Mouse (Mus musculus) heart, adult 2 months (tissue): Measurements from ENCODE around the gene Zbtb32.

Source experiments
- CTCF ChIP-seq: fragments of 200-600 bp; IDR thresholded peaks from 2 replicates; pipeline ENCODE4 v1.8.1; 2022; ENCODE audit warnings: antibody characterized with exemption, mild to moderate bottlenecking, moderate library complexity
- EP300 ChIP-seq: fragments of 200-500 bp; IDR thresholded peaks from 2 replicates; pipeline ENCODE4 v1.6.1; 2011; ENCODE audit warnings: low read depth, low read length, control low read depth; ENCODE audit not compliant: insufficient read depth
- POLR2A ChIP-seq: fragments of 200-500 bp; IDR thresholded peaks from 2 replicates; pipeline ENCODE4 v1.6.1; 2011; ENCODE audit warnings: mild to moderate bottlenecking, low read depth, low read length, control low read depth; ENCODE audit not compliant: insufficient read depth

DNA sequence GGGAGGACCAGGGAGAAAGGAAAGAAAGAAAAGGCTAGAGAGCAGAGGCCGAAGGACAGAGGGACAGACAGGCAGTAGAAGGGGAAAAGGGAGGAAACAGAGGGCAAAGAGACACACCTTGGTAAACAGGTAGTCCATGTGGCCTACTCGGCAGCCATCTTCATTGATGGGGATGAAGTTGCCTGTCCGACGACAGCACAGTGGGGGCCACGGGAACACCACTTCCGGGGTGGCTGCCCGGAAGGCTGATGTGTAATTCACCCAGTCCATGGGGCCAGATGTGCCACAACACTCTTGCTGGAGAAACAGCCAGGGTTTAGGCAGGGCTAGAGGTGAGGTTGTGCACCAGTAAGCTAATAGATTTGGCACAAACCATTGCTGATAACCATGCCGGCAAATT, 6.2 kb upstream of the Zbtb32 start:
- TF ChIP-seq CTCF, result no peak
- TF ChIP-seq EP300, result no peak
- no peak for TF ChIP-seq POLR2A
